Mouse (Mus musculus): ENCODE measurements around the gene Phldb2. TPM values are rescaled to one million over a fixed set of nuclear protein-coding genes. Genes with fewer than 3 reads are reported as not detected.

Phldb2 gene
- 10.0 and 11.3 TPM in 2 replicates for polyA plus RNA-seq (2015; fragmentation: Nextera tagmentation; extraction: Ambion mirVana)

DNA sequence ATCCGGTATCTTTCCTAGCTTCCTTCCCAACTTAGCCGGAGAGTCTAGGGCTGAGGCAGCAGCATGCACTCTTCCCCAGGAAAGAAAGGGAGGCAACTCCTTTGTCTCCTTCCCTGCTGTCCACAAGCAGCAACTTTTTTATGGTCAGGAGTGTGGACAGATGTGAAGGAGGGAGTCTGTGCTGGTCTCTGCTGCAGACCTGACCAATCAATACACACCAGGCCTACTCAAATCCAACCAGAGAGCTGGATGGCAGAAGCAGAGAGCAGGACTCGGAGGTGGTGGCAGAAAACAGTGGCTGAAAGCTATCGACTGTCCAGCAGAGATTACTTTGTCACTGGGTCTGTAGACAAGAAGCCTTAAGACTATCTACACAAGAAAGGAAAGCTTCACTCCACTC lies at the start of gene Phldb2:
Gene Phldb2, minus strand, starts transcription at position 205 of the 400 bp plus-strand sequence.

DNA sequence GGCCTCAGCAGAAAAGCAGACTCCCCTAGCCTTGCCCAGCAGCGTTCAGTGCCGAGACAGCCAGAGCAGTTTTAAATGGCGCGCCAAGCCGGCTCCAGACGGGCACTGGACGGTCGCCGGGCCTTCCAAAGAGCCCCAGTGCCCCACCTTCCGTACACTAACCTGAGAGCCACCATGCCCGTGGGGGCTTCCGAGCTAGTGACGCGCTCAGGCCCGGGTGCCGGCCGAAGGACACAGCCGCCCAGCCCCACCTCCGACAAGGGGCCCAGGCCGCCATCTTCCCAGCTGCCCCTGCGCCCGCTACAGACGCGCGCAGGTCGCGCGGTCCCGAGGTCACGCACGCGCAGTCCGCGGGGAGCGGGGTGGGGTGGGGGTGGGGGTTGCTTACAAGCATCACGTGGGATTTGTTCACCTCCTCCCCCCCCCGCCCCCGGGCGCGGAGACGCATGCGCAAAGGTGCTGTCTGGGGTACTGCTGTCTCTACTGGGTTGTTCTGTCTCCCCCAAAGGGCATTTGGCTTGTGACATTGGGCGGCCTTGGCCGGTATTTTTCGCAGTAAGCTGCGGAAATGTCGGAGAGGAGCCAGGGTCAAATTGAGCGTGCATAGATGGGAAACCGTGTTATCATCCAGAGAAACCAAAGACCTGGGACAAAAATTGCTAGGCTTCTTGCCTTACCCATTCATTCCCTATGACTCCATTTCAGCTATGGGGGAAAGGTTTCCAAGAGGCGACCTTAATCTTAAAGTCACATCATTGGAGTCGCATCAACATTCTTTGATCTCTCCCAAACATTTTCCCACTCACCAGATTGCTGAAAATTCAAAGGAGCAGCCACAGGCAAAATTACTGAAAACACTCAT lies 210.6 kb downstream of the Phldb2 start, which contains the start of gene Abhd10:
Gene Abhd10, minus strand, starts transcription at position 341 of the 862 bp plus-strand sequence.

DNA sequence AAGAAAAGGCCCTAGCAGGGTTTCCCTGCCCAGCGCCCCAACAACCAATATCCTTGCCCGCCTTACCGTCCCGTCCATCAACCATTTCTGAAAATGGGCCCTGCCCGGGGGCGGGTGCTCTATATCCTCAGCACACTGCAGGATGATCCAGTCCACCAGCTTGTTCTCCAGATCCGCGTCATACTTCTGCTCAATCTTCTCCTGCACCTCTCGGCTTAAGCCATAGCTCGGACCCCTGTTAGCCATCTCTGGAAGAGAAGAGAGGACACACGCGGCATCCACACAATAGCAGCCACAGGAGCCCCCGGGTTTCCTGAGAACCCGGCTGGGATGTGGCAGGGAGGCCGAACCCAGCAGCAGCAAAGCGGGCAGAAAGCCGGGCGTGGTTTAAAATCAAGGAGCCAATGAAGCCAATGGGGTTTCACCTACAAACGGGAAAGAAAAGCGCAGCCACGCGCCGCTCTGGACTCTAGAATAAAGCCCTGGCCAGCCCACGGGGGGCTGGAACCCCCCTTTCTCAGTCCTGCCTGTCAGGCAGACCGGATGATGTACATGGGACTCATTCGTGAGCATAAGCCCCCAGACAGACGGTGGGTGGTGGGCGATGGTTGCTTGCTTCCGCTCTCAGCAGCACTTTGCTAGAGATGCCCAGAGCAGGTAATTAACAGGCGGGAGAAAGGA lies 229.2 kb downstream of the Phldb2 start, which contains the start of gene Tagln3:
Gene Tagln3, minus strand, starts transcription at position 548 of the 681 bp plus-strand sequence.

Other genes starting within 250 kb of the Phldb2 start
- gene Tagln3, start 229.0 kb downstream of the Phldb2 start, polyA plus RNA-seq (2015; fragmentation: Nextera tagmentation; extraction: Ambion mirVana): 0.34 and 0.41 TPM in 2 replicates
- gene Abhd10, start 210.6 kb downstream of the Phldb2 start, polyA plus RNA-seq (2015; fragmentation: Nextera tagmentation; extraction: Ambion mirVana): 23.7 and 24.9 TPM in 2 replicates
- 0.17 and 0.29 TPM in 2 replicates for gene Plcxd2, start 56.6 kb upstream of the Phldb2 start, polyA plus RNA-seq (2015; fragmentation: Nextera tagmentation; extraction: Ambion mirVana)
- gene Cd96, start 166.7 kb upstream of the Phldb2 start, polyA plus RNA-seq (2015; fragmentation: Nextera tagmentation; extraction: Ambion mirVana): 0.32 and 0.34 TPM in 2 replicates
- 1.3 and 3.1 TPM in 2 replicates for gene Gm4737, start 201.5 kb upstream of the Phldb2 start, polyA plus RNA-seq (2015; fragmentation: Nextera tagmentation; extraction: Ambion mirVana)

Measured in spleen, postnatal 0 days (tissue).